Mouse (Mus musculus) heart, embryonic 16.5 days (tissue): ENCODE measurements at regions not wholly inside any gene's neighbourhood (a gene's known extent, or its start where the extent isn't known, plus 50 kb on each side); places are given as distances from the start of the nearest gene placed in this dataset.

ENCODE experiments used
- ATAC-seq: fragments of 200-750 bp; cut with Nextera tagmentation; replicated peaks from 2 replicates; pipeline ENCODE4 v1.8.0; 2017; ENCODE audit warnings: moderate number of reproducible peaks; ENCODE audit not compliant: insufficient read depth, low FRiP score; ENCODE audit errors: extremely low read depth
- H3K27ac ChIP-seq: fragments of 300-500 bp; sonication (generic); 2 replicates; pipeline ENCODE4 v1.5.1; 2014; ENCODE audit warnings: mild to moderate bottlenecking, low read length, control low read depth, moderate library complexity
- H3K27me3 ChIP-seq: fragments of 300-500 bp; sonication (generic); 2 replicates; pipeline ENCODE4 v1.6.1; 2014; ENCODE audit warnings: low read length, mixed read lengths; ENCODE audit not compliant: control insufficient read depth, insufficient read depth
- H3K36me3 ChIP-seq: fragments of 300-500 bp; sonication (generic); 2 replicates; pipeline ENCODE4 v1.6.1; 2014; ENCODE audit not compliant: control insufficient read depth, insufficient read depth
- H3K4me1 ChIP-seq: fragments of 300-500 bp; sonication (generic); 2 replicates; pipeline ENCODE4 v1.6.1; 2014; ENCODE audit warnings: low read length, mixed read lengths; ENCODE audit not compliant: control insufficient read depth, insufficient read depth
- H3K4me2 ChIP-seq: fragments of 300-500 bp; sonication (generic); 2 replicates; pipeline ENCODE4 v1.6.1; 2014; ENCODE audit warnings: low read depth, mild to moderate bottlenecking, control low read depth, low read length
- H3K4me3 ChIP-seq: fragments of 300-500 bp; sonication (generic); 2 replicates; pipeline ENCODE4 v1.5.1; 2014; ENCODE audit warnings: mild to moderate bottlenecking, control low read depth, low read length
- H3K9ac ChIP-seq: fragments of 300-500 bp; sonication (generic); 2 replicates; pipeline ENCODE4 v1.6.1; 2014; ENCODE audit warnings: low read length, control low read depth
- H3K9me3 ChIP-seq: fragments of 300-500 bp; sonication (generic); replicated peaks from 2 replicates; pipeline ENCODE4 v1.6.1; 2016; ENCODE audit warnings: low read length; ENCODE audit not compliant: control insufficient read depth
- WGBS: fragments of 180-500 bp; shearing (Covaris S2); extraction: QIAGEN DNeasy Blood & Tissue Kit; methylation state at CpG from one replicate; pipeline ENCODE4 v1.1.7; 2014; 5-methylcytosine and 5-hydroxymethylcytosine counted together

DNA sequence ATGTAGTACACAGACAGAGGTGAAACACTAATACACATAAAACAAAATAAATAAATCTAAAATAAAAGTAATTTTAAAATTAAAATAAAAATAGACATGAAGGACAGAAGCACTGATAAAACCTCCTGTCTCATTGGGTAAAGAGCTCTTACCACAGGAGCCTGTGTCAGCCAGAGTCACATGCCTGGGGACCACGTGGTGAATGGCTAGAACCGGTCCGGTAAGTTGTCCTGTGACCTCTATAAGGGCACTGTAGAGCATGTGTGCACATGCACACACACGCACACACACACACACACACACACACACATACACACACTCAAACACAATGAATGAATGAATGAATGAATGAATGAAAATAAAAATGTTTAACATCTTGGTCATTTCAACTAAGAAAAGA is 89.8 kb upstream of the Slc45a1 start:
- Histone ChIP-seq H3K27ac (no peak overlapping the region), H3K27me3 (no peaks in the 10 kb centered on the region), H3K36me3 (no peaks in the 10 kb centered on the region), H3K4me3 (no peak overlapping the region), H3K9me3 (no peaks in the 10 kb centered on the region), H3K9ac (no peak overlapping the region), H3K4me1 (peaks cover 12% of the 10 kb centered on the region), H3K4me2 (no peak overlapping the region)
- WGBS: 84% methylated on average over 4 of the region's 4 CpGs
- ATAC-seq: no peak

DNA sequence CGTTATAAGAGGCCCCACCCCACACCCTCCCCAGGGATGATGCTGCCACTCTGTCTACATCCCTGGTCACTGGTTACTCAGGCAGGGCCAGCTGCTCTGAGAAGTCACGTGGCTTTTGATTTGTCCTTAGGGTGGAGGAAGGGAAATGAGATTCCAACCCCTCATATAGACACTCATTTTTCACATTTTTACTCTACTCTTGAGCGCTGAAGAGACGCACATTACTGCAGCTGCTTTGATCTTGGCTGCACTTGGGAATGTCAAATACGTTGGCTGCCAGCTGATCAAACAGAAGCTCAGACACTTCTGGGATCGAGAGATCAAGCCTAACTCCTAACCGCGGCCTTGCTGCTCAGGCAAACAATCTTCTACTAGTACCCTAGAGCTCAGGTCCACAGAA is 88.2 kb upstream of the Slc45a1 start:
- no peak for ATAC-seq
- 37% methylated on average over 8 of the region's 8 CpGs for WGBS

DNA sequence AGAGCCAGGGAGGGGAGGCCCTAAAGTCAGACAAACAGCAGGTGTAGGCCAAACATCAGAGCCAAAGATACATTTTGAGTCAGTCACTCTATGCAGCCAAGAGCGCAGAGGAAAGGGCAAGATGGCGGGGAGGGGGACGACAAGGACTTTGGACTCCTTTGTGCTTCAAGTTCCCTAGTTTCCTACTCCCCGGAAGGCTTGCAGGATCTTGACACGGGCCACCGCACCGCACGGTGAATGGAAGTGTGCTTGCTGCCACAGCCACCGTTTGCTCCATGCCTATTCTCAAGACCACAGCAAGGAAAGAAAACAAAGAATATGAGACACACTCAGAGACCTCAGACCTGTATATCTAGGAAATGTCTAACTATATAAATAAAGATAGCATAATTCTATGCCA is 86.8 kb upstream of the Slc45a1 start:
- no peak overlapping the region for H3K4me3 ChIP-seq
- no peak overlapping the region for H3K4me2 ChIP-seq
- ATAC-seq: no peak
- H3K36me3 ChIP-seq: no peaks in the 10 kb centered on the region
- no peak overlapping the region for H3K9ac ChIP-seq
- no peaks in the 10 kb centered on the region for H3K27me3 ChIP-seq
- no peak overlapping the region for H3K27ac ChIP-seq
- no peaks in the 10 kb centered on the region for H3K4me1 ChIP-seq
- 90% methylated on average over 9 of the region's 9 CpGs for WGBS
- no peaks in the 10 kb centered on the region for H3K9me3 ChIP-seq

More for the DNA sequence above, 88.2 kb upstream of the Slc45a1 start:
- H3K27ac ChIP-seq: no peak overlapping the region
- no peaks in the 10 kb centered on the region for H3K27me3 ChIP-seq
- H3K4me3 ChIP-seq: no peak overlapping the region
- H3K4me1 ChIP-seq: no peaks in the 10 kb centered on the region
- no peak overlapping the region for H3K4me2 ChIP-seq
- no peak overlapping the region for H3K9ac ChIP-seq
- no peaks in the 10 kb centered on the region for H3K36me3 ChIP-seq
- no peaks in the 10 kb centered on the region for H3K9me3 ChIP-seq

DNA sequence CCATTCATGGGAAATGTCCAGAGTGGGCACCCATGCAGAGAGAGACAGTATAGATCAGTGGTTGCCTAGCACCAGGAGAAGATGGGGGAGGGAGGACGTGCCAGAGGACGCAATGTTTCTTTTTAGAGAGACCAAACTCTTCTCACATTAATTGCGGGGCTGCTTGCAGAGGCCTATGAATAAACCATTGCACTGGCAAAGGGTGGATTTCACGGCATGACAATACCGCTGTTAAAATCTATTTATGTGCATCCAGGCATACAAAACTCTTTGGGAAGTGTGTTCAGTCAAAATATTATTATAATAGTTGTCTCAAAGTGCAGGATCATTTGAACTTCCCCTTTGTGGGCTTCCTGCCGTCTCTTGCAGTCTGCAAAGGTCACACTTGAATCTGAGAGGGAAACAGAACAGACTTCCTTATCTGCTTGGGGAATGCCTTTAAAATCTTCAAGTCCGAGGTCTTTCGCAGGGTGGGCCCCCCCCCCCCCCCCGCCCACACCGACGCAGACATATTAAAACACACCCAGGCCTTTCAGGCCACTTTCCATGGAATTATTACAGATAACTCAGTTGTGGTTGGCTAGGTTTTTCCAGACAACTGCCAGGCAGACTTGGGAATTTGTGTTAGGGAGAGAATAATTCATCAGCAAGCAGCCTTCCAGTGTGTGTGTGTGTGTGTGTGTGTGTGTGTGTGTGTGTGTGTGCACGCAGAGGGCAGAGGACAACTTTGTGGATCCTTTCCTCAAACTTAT is 78.3 kb upstream of the Slc45a1 start:
- Histone ChIP-seq H3K4me3 (no peak overlapping the region), H3K4me1 (peaks cover 12% of the 10 kb centered on the region), H3K9me3 (no peaks in the 10 kb centered on the region), H3K4me2 (no peak overlapping the region), H3K27me3 (no peaks in the 10 kb centered on the region), H3K9ac (no peak overlapping the region), H3K27ac (peak overlapping the region; percentile 68), H3K36me3 (no peaks in the 10 kb centered on the region)
- peak; percentile 82 for ATAC-seq
- 11% methylated on average over 12 of the region's 12 CpGs for WGBS

DNA sequence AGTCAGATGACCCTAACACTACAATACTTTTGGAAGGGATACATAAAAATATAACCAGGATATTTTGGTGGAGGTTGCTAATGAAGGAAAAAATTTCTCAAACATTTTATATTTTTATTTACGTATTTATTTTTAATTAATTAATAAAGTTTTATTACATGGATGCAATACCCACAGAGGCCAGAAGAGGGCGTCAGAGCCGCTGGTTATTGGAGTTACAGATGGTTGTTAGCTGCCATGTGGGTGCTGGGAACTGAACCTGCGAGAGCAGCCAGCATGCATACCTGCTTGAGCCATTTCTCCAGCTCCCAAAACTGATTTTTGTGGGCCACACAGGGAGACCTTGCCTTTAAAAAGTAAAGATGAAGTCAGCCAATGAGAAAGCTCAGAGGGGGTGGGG is 74.6 kb upstream of the Slc45a1 start:
- Histone ChIP-seq H3K4me1 (peaks cover 17% of the 10 kb centered on the region), H3K4me3 (no peak overlapping the region), H3K27me3 (no peaks in the 10 kb centered on the region), H3K27ac (no peak overlapping the region), H3K4me2 (no peak overlapping the region), H3K9ac (no peak overlapping the region), H3K36me3 (no peaks in the 10 kb centered on the region), H3K9me3 (no peaks in the 10 kb centered on the region)
- 54% methylated on average over 4 of the region's 4 CpGs for WGBS
- no peak for ATAC-seq

DNA sequence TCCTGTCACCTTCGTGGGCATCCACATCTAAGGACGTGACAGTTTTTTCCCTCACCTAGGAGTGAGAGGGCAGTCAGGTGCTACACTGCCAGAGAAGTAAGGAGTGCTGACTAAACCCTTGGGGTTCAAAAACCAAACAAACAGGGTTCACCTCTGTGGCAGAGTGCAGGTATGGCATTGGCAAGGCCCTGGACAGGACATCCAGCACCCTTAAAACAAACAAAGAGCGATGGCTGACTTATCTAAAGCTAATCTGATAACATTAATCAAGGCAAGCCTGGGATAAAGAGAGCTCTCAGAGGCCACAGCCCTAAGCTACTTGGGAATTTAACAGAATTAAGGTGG is 74.1 kb upstream of the Slc45a1 start:
- H3K9ac ChIP-seq: no peak overlapping the region
- no peak overlapping the region for H3K4me2 ChIP-seq
- no peak overlapping the region for H3K27ac ChIP-seq
- H3K4me1 ChIP-seq: peaks cover 17% of the 10 kb centered on the region
- no peak for ATAC-seq
- H3K9me3 ChIP-seq: no peaks in the 10 kb centered on the region
- H3K4me3 ChIP-seq: no peak overlapping the region
- H3K27me3 ChIP-seq: no peaks in the 10 kb centered on the region
- WGBS: 75% methylated on average over 3 of the region's 3 CpGs
- no peaks in the 10 kb centered on the region for H3K36me3 ChIP-seq

DNA sequence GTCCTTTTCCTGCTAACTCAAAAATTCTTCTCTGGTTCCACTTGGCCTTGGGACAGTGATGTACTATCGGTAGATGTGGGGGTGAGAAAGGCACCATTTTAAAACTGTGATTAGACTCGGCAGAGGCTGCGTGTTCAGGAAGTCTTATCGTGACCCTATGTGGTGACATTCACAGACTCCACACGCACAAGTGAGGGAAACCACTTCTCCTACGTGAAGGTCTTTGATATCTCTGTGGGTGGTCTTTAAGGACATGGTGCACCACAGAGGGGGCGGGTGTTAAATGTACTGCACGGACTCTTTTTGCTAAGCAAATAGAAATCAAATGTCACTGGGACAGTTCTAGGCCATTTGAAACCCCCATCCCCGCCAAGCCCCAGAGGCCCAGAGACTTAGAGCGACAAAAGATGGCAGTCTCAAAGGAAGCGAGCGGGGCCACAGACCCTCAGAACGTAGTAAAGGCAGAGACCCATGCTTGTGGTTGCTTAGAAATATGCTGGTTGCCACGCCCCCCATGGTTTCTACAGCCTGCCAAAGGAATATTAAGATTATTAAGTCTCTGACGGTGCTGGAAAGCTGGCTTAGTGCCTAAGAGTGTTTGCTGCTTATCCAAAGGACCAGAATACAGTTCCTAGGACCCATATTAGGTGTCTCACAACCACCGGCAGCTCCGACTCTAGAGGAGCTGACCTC is 73.6 kb upstream of the Slc45a1 start:
- WGBS: 62% methylated on average over 17 of the region's 17 CpGs
- Histone ChIP-seq H3K27me3 (no peaks in the 10 kb centered on the region), H3K27ac (no peak overlapping the region; the same call in 1 of the 2 replicates), H3K36me3 (no peaks in the 10 kb centered on the region), H3K9ac (no peak overlapping the region), H3K4me1 (peaks cover 17% of the 10 kb centered on the region), H3K9me3 (no peaks in the 10 kb centered on the region), H3K4me3 (no peak overlapping the region), H3K4me2 (no peak overlapping the region)
- 0 out of 2 replicates have a peak, but pooled peaks have one; percentile 12 for ATAC-seq

DNA sequence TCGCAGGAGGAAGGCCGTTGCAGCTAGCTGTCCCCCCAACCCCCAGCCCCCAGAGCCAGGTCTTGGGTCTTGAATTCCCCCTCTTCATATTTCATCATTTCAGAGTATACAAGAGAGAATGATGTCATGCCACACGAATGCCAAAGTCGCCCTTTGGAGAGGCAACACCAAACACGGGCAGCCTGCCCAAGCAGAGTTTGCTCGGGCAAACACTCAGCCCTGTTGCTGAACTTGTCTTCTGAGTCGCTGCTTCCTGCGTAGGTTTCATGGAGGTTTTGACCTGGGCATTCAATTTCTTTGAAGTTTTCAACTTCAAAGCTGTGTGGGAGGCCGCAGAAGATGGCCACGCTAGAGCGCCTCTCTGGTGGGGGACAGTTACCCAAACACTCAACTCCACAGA is 72.8 kb upstream of the Slc45a1 start:
- no peak for ATAC-seq
- Histone ChIP-seq H3K4me2 (no peak overlapping the region), H3K9ac (no peak overlapping the region), H3K36me3 (no peaks in the 10 kb centered on the region), H3K27ac (peak overlapping the region; percentile 21; the same call in 1 of the 2 replicates), H3K27me3 (no peaks in the 10 kb centered on the region), H3K4me1 (peaks cover 10% of the 10 kb centered on the region), H3K9me3 (no peaks in the 10 kb centered on the region), H3K4me3 (no peak overlapping the region)
- 65% methylated on average over 11 of the region's 11 CpGs for WGBS

DNA sequence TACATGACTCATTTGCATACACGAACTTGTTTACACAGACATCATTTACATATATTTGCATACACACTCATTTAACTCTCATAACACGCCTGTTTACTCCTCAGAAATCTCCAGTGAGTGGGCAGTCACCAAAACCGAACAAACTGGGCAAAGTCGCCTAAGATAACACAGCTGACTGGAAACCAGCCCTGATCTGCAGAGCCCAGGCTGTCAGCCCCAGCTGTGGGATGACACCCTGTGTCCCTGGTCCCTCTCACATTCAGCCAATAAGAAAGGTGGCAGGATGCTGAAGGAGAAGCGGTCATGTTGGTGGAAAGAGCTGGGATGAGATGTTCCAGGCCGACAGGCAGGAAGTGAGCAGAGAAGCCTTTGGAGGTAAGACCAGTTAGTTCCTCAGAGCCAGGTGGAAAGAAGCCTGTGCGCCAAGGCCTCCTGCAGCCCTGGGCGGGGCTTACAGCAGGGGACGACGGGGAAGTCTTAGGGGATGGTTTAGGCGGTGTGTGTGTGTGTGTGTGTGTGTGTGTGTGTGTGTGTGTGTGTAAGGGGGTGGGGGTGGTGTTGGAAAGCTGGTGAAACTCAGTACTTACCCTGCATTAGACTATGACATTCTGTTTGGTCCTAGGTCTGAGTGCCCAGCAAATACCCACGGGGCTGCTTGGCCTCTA is 69.8 kb upstream of the Slc45a1 start:
- ATAC-seq: no peak

More for the DNA sequence above, 69.8 kb upstream of the Slc45a1 start:
- Histone ChIP-seq H3K4me1 (peaks cover 10% of the 10 kb centered on the region), H3K9ac (no peak overlapping the region), H3K4me3 (no peak overlapping the region), H3K27ac (no peak overlapping the region), H3K36me3 (no peaks in the 10 kb centered on the region), H3K9me3 (no peaks in the 10 kb centered on the region), H3K4me2 (no peak overlapping the region), H3K27me3 (no peaks in the 10 kb centered on the region)
- WGBS: 53% methylated on average over 12 of the region's 12 CpGs
